In the genomic region with DNA sequence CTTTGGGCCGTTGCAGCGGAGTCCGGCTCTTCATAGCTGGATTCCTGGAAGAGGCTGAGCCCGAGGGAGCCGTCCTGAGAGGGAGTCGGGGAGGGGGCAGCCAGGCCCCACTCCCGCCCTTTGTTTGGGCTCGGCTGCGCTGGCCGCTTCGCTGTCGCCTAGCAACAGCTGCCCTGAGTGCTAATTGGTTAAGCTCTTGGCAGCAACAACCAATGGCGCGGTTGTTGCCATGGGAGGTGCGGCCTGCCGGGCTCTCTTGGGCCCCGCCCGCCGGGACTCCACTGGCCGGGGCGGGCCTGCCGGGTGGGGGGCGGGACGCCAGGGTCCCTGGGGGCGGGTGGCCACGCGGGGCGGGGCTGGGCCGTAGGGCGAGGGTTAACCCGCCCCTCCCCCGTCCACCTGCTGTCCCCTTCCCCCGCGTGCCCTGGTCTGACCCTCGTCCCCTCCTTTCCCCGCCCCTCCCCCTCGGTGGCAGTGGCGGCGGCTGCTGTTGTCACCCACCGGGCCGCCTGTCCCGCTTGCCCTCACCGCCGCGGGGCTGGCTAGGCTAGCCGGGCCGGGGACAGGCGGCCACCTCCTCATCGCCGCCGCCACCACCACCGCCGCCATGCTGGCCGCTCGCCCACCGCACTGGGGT, we compare ENCODE assay signal across 8 mouse cellular contexts. TPM values are rescaled to one million over a fixed set of nuclear protein-coding genes. Genes with fewer than 3 reads are reported as not detected.
DNase-seq lines count a peak whose midpoint lies in the region; ATAC-seq lines count a peak whose summit lies in the region.

No protein-coding gene starts in this region.

- H3K9me3 ChIP-seq in hindbrain, embryonic 14.5 days (ENCODE audit: control insufficient read depth, low read length) = no peaks in the 10 kb centered on the region

- peak overlapping the region; percentile 70 for H3K4me2 ChIP-seq in hindbrain, embryonic 14.5 days (replicated peaks)

- H3K27ac ChIP-seq in hindbrain, embryonic 14.5 days = peak overlapping the region; percentile 86

- ATAC-seq in hindbrain, embryonic 14.5 days (ENCODE audit: low FRiP score) = peak; percentile 94

- WGBS in hindbrain, embryonic 14.5 days = 0% methylated on average over 46 of the region's 56 CpGs

- peak overlapping the region; percentile 63 for H3K4me3 ChIP-seq in hindbrain, embryonic 14.5 days (replicated peaks; ENCODE audit: low read length)

- H3K36me3 ChIP-seq in hindbrain, embryonic 14.5 days (replicated peaks; ENCODE audit: control insufficient read depth, insufficient read depth) = peaks cover 73% of the 10 kb centered on the region

- peak; percentile 97 for DNase-seq in R1 (ENCODE audit: low read depth, low spot score)
- peak; percentile 93 to 95 for DNase-seq in cerebellum, postnatal 25 days
- DNase-seq in frontal cortex, postnatal 25 days (ENCODE audit: low spot score in 2 of 2) = peak; percentile 77 to 84
- DNase-seq in hindbrain, embryonic 14.5 days (ENCODE audit: low spot score) = peak; percentile 93
- peak; percentile 91 to 92 for DNase-seq in layer of hippocampus, postnatal 36 days
- peak; percentile 97 for DNase-seq in lung, postnatal 36 days
- peak; percentile 99 for DNase-seq in retina, postnatal 1 day
- peak; percentile 82 to 91 for DNase-seq in urinary bladder, adult 18-20 months (ENCODE audit: low spot score in 2 of 2)

- H3K9ac ChIP-seq in hindbrain, embryonic 14.5 days = peak overlapping the region; percentile 67

- H3K4me1 ChIP-seq in hindbrain, embryonic 14.5 days (replicated peaks; ENCODE audit: control insufficient read depth, insufficient read depth, low read length) = peaks cover 11% of the 10 kb centered on the region; the same call in 1 of the 2 replicates

- no peaks in the 10 kb centered on the region for H3K27me3 ChIP-seq in hindbrain, embryonic 14.5 days (ENCODE audit: control insufficient read depth, insufficient read depth, low read length)

RNA-seq across cellular contexts. Expression of a gene that starts 0.6 kb away (rescaled TPM):
- 11.6 and 12.6 TPM in 2 replicates for polyA plus RNA-seq in hindbrain, embryonic 14.5 days (2014; fragmentation: Nextera tagmentation; extraction: Ambion mirVana)
- total RNA-seq in layer of hippocampus, postnatal 36 days (2021) = 10 to 100 TPM; 45.7 to 52.4 TPM

RNA-seq across cellular contexts. Expression of a gene that starts 10.3 kb away (rescaled TPM):
- polyA plus RNA-seq in hindbrain, embryonic 14.5 days (2014; fragmentation: Nextera tagmentation; extraction: Ambion mirVana) = 23.1 and 28.2 TPM in 2 replicates
- 10 to 100 TPM; 48.3 to 55.8 TPM for total RNA-seq in layer of hippocampus, postnatal 36 days (2021)

RNA-seq across cellular contexts. Expression of a gene that starts 50.6 kb away (rescaled TPM):
- 0.09 and 0.24 TPM in 2 replicates for polyA plus RNA-seq in hindbrain, embryonic 14.5 days (2014; fragmentation: Nextera tagmentation; extraction: Ambion mirVana)
- not detected for total RNA-seq in layer of hippocampus, postnatal 36 days (2021)

Comparison
In these comparisons a context has a peak if more than half of its experiments do, and no peak if none do; other contexts are left out.
1. Peak in every context shown above with its lines: DNase-seq, ATAC-seq, H3K4me3 ChIP-seq and H3K27ac ChIP-seq.